Mouse (Mus musculus) midbrain, embryonic 15.5 days (tissue): ENCODE data around the gene Dnajc5g. TPM values are rescaled to one million over a fixed set of nuclear protein-coding genes. Genes with fewer than 3 reads are reported as not detected.

Source experiments
- polyA plus RNA-seq: library from polyadenylated mRNA; unstranded; fragments of >200 nt; fragmentation: Nextera tagmentation; extraction: Ambion mirVana; gene quantifications from 2 replicates; pipeline ENCODE4 v1.2.1, GENCODE M21; 2015

Dnajc5g gene
- polyA plus RNA-seq, 1 experiment from 2014 or later, result not detected

Other genes with a start within 250 kb of the Dnajc5g start
- gene Tmem214, start 238.3 kb upstream of the Dnajc5g start, polyA plus RNA-seq, result 68.8 and 72.7 TPM in 2 replicates
- 25.2 and 32.3 TPM in 2 replicates for gene Agbl5, start 217.6 kb upstream of the Dnajc5g start, polyA plus RNA-seq
- 217 and 225 TPM in 2 replicates for gene Ost4, start 198.5 kb upstream of the Dnajc5g start, polyA plus RNA-seq
- gene Emilin1, start 192.9 kb upstream of the Dnajc5g start, polyA plus RNA-seq, result 17.8 and 20.3 TPM in 2 replicates
- gene Khk, start 184.9 kb upstream of the Dnajc5g start, polyA plus RNA-seq, result 8.0 and 10.4 TPM in 2 replicates
- 62.7 and 66.5 TPM in 2 replicates for gene Cgref1, start 160.7 kb upstream of the Dnajc5g start, polyA plus RNA-seq
- gene Preb, start 145.9 kb upstream of the Dnajc5g start, polyA plus RNA-seq, result 110 and 113 TPM in 2 replicates
- gene Tcf23, start 137.6 kb upstream of the Dnajc5g start, polyA plus RNA-seq, result 0.08 TPM in 1 of 2 replicates, not detected in the other
- 161 and 164 TPM in 2 replicates for gene Atraid, start 58.0 kb upstream of the Dnajc5g start, polyA plus RNA-seq
- gene Slc5a6, start 57.4 kb upstream of the Dnajc5g start, polyA plus RNA-seq, result 26.9 and 29.1 TPM in 2 replicates
- 14.9 and 16.2 TPM in 2 replicates for gene Cad, start 51.5 kb upstream of the Dnajc5g start, polyA plus RNA-seq
- gene Slc30a3, start 2.0 kb downstream of the Dnajc5g start, polyA plus RNA-seq, result 20.4 and 21.5 TPM in 2 replicates
- gene Trim54, start 10.4 kb downstream of the Dnajc5g start, polyA plus RNA-seq, result not detected in 2 replicates
- gene Ucn, start 32.5 kb downstream of the Dnajc5g start, polyA plus RNA-seq, result not detected in 2 replicates
- gene Mpv17, start 48.0 kb downstream of the Dnajc5g start, polyA plus RNA-seq, result 51.5 and 57.8 TPM in 2 replicates
- gene Gm29609, start 73.6 kb downstream of the Dnajc5g start, polyA plus RNA-seq, result 1.7 TPM in 2 replicates
- gene Gtf3c2, start 73.9 kb downstream of the Dnajc5g start, polyA plus RNA-seq, result 72.3 and 73.6 TPM in 2 replicates
- 125 and 126 TPM in 2 replicates for gene Snx17, start 86.9 kb downstream of the Dnajc5g start, polyA plus RNA-seq
- 85.0 and 92.1 TPM in 2 replicates for gene Eif2b4, start 87.1 kb downstream of the Dnajc5g start, polyA plus RNA-seq
- 17.0 and 19.4 TPM in 2 replicates for gene Zfp513, start 96.0 kb downstream of the Dnajc5g start, polyA plus RNA-seq
- 191 and 200 TPM in 2 replicates for gene Ppm1g, start 114.4 kb downstream of the Dnajc5g start, polyA plus RNA-seq
- gene Nrbp1, start 134.6 kb downstream of the Dnajc5g start, polyA plus RNA-seq, result 169 and 177 TPM in 2 replicates
- gene Gm9970, start 134.9 kb downstream of the Dnajc5g start, polyA plus RNA-seq, result 0.45 and 0.69 TPM in 2 replicates
- 2.5 and 3.2 TPM in 2 replicates for gene Krtcap3, start 145.4 kb downstream of the Dnajc5g start, polyA plus RNA-seq
- 34.3 and 36.6 TPM in 2 replicates for gene Ift172, start 184.8 kb downstream of the Dnajc5g start, polyA plus RNA-seq
- gene Fndc4, start 189.8 kb downstream of the Dnajc5g start, polyA plus RNA-seq, result 107 and 113 TPM in 2 replicates
- 0.50 and 0.74 TPM in 2 replicates for gene Gckr, start 191.2 kb downstream of the Dnajc5g start, polyA plus RNA-seq